Mouse (Mus musculus): ENCODE data around the gene Cd59a.
"Not testable (repeated sequence)": the region's sequence is repeated elsewhere in the genome, so short reads cannot be mapped to it uniquely, and the experiment has no call there.

Gene Cd59a

GRCm38 (mm10) chr2:104104800-104105199, 9.2 kb downstream of the Cd59a start:
- intact Hi-C loops (cut with DNase I): no loop called here

DNA sequence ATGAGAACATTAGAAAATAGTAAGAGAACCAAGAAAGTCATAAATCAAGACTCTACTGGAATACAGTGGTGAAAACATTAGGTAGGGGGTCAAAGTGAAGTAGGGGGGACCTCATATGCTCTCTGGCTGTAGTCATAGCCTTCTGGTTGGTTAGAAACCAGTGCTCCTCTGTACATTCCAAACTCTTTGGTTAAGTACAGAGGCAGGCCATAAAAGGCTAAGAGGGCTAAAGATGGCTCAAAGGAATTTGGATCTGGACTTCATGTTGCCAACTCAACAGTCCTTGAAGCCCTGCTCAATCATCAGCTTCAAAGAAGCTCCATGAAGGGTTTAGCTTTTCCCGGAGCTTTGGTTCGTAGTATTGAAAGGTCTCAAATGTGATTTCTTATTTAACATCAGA, 13.4 kb downstream of the Cd59a start:
- intact Hi-C loops (cut with DNase I): not testable (repeated sequence)

- intact Hi-C loops (cut with DNase I): no loop called here
These were observed 13.9 kb downstream of the Cd59a start for GRCm38 (mm10) chr2:104109528-104109927.

DNA sequence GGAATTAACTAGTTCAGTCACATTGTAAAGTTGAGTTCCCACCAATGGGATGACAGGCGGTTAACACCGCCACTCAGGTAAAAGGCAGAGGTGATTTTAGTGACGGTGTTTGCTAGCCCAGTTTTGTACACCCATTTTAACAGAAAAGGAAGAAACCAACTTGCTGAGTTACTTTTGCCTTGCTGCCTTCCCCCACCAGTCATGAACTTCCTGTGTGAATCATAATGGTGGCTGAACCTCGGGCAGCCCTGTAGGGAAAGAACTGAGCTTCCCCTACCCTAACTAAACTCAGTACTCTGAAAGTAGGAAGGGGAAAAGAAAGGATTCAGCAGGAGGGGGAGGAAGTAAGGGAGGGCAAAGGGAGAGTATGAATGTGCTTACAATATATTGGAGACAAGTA, 14.4 kb downstream of the Cd59a start:
- intact Hi-C loops (cut with DNase I): no loop called here

- intact Hi-C loops (cut with DNase I): not testable (repeated sequence)
These were observed 15.7 kb downstream of the Cd59a start for GRCm38 (mm10) chr2:104111170-104111797.

DNA sequence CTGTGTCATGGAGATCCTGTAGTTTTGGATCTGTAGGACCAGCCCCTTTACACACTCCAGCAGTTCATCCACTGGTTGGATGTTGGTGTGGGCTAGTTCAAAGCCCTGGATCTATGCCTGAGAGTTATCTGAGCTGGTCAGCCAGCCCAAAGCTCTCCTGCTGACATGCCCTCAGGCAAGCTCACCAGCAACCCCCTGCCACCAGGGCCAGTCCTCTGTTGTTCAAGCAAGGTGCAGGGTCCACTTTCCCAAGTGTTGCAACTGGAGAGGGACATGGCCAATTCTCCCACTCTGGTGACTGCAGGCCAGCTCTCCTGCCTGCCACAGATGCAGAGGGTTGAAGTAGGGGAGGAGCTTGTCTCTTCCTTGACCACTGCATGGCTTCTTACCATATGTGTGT, 18.0 kb downstream of the Cd59a start:
- intact Hi-C loops (cut with DNase I): not testable (repeated sequence)

GRCm38 (mm10) chr2:104114898-104115297, 19.3 kb downstream of the Cd59a start:
- intact Hi-C loops (cut with DNase I): no loop called here

- intact Hi-C loops (cut with DNase I): not testable (repeated sequence)
These were observed 21.6 kb downstream of the Cd59a start for GRCm38 (mm10) chr2:104117173-104117572.

DNA sequence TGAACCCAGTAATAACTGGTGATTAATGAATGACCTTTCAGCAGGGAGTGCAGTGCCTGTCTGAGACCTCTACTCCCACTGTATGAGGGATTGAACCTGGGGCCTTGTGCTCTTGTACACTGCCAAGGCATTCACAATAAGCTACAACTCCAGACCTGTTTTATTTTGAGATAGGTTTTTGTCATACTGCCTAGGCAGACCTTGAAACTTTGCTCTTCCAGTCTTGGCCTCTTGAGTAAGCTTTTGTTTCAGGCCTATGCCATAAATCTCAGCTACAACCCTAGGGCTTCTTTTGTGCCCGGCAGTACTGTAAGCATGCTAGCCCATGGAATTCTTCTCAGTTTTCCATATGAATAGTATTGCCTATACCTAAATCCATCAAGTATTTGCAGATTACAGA, 23.5 kb downstream of the Cd59a start:
- intact Hi-C loops (cut with DNase I): no loop called here

GRCm38 (mm10) chr2:104120312-104120711, 24.7 kb downstream of the Cd59a start:
- intact Hi-C loops (cut with DNase I): no loop called here

- intact Hi-C loops (cut with DNase I): loop anchor here (1.0 kb wide), 1 partner anchor 78 kb away; no protein-coding TSS in a partner anchor
These were observed 26.3 kb downstream of the Cd59a start for GRCm38 (mm10) chr2:104121681-104122504.

DNA sequence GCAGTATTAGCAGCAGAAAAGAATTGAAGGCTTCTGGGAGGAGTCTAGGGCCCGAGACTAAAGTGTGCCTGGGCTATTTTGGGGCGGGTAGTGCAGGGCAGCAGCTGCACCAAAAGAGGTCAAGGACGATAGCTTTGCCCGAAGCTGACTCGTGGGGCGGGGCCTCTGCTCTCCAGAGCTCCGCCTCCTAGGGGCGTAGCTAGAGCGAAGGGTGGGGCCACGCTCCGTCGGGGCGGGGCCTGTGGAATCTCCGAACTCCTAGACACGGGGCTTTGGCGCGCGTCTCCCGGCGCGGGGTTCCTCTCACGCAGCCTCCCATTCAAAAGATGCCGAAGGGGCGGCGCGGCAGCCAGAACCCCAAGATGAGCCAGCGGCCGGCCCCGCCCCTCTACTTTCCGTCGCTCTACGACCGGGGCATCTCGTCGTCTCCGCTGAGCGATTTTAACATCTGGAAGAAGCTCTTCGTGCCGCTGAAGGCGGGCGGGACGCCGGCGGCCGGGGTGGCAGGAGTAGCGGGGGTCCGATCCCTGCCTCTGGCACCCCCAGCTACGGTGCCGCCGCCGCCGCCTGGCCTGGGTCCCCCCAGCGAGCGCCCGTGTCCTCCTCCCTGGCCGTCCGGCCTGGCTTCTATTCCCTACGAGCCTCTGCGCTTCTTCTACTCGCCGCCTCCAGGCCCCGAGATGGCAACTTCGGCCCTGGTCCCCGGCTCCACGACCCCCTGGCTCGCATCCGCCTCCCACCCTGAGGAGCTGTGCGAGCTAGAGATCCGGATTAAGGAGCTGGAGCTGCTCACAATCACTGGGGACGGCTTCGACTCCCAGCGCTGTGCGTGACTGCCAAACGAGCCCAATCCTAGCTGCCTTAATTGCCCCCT, 27.1 kb downstream of the Cd59a start, which contains the start of gene A930018P22Rik:
TSS of gene A930018P22Rik (plus strand) at position 265 of the 874 bp plus-strand sequence.
- intact Hi-C loops (cut with DNase I): loop anchor here (1.0 kb wide), 1 partner anchor 78 kb away; no protein-coding TSS in a partner anchor

DNA sequence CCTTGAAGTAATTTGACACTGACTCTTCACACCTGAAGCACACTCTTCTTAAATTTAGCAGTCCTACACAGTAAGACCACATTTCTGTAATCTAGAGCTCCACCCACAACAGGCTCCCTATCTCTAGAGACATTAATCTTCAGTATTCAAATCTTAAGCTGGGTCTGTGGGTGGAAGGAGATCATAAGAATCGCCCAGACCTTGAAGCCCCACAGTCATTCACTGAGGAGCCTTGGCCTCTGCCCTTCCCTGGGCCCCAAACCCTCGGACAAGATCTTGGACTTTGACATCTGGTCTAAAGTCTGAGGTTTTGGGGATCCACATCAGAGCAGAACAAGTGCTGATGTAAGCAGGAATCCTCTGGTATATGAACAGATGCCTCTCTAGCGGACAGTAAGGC, 27.9 kb downstream of the Cd59a start:
- intact Hi-C loops (cut with DNase I): no loop called here

DNA sequence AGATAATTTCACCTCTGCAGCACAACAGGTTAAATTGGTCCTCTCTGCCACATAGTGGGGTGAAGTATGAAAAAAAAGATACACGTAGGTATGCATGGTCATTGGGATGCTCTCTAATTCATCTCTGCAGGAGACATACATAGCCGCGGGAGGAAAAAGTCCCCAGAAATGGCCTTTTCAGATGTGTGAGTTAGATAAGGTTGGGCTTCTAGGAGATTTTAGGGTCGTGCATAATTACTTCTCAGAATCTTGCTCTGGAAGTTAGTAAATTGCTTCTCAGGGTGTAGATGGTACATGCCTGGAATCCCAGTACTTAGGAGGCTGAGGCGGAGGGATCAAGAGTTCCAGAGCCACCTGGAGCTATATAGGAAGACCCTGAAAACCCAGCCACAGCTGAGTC, 28.5 kb downstream of the Cd59a start:
- intact Hi-C loops (cut with DNase I): no loop called here

DNA sequence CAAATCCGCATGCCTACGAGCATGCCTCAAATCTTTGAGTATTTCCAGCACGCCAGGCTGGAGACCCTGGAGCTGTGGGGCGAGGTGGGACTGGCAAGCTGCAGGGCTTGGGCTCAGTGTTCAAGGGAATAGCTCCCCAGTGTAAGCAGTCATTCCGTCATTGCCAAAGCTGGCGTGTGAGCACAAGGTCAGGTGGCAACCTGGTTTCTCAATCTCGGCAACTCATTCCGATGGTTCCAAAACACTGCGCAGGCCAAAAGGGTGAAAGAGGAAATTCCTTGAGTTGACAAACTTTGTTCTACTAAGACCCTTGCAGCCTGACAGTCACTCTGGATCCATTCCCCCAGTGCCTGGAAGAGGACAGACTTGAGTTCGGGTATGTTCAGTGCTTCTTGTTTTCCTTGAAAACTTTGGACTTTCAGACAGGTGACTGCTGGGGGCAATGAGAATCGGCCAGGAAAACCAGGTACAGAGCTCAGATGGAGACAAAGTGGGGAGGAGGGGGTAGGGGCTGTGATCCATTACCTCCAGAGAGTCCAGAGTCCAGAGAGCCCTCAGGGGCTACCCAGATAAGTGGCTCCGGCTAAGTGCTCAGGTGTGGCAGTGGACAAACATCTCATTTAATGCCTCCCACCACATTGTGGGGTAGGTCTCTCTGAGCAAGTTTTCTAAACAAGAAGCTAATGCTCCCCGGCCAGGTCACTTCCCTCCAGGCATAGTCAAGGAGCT, 33.4 kb downstream of the Cd59a start:
- intact Hi-C loops (cut with DNase I): no loop called here

- intact Hi-C loops (cut with DNase I): loop anchor here (10.0 kb wide), 2 partner anchors 205 to 445 kb away; no protein-coding TSS in a partner anchor
These were observed 34.6 kb downstream of the Cd59a start for GRCm38 (mm10) chr2:104130165-104130564.

GRCm38 (mm10) chr2:104130969-104131368, 35.4 kb downstream of the Cd59a start:
- intact Hi-C loops (cut with DNase I): loop anchor here (10.0 kb wide), 2 partner anchors 204 to 444 kb away; no protein-coding TSS in a partner anchor

DNA sequence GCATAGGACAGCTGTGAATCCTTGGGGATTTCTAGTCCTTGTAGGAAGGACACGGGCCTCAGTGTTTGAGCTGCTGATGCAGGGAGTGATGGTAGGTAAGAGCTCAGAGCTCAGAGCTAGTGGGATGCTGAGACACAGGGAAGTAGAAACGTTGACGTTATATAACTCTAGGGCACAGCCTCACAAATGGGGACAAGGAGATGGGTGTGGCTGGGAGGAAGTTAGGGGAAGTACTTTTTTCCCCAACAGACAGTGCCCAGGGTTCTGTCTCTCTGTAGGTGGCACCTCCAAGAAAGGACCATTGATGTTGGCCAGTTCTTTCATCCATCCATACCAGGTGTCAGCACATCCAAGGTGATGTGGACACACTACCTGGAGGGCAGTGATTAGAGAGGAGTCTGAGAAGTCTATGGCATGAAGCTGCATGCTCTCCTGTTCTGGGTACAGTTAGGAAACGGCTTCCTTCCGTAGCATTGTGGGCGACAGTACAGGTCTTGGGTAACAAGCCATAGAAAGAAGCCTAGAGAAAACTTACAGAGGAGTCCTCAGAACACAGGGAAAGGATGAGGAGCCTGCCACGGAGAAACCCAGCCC, 36.8 kb downstream of the Cd59a start:
- intact Hi-C loops (cut with DNase I): loop anchor here (2.0 to 10.0 kb wide), 3 partner anchors 98 to 442 kb away; no protein-coding TSS in a partner anchor

GRCm38 (mm10) chr2:104133042-104133810, 37.6 kb downstream of the Cd59a start:
- intact Hi-C loops (cut with DNase I): loop anchor here (2.0 to 10.0 kb wide), 3 partner anchors 98 to 442 kb away; no protein-coding TSS in a partner anchor

Measured in adrenal gland (tissue).